Mouse (Mus musculus) ES-E14 (cell line): ENCODE results near the gene Npy1r. TPM values are rescaled to one million over a fixed set of nuclear protein-coding genes. Genes with fewer than 3 reads are reported as not detected.

Experiments
- DNase-seq: peaks from one replicate; pipeline ENCODE4 v3.0.0-alpha.2; 2013; ENCODE audit warnings: low read depth, low spot score
- H3K27ac ChIP-seq: 2 replicates; pipeline ENCODE4 v1.5.1; 2012; ENCODE audit warnings: low read depth, mild to moderate bottlenecking, low read length, moderate library complexity, mixed read lengths; ENCODE audit not compliant: poor library complexity, insufficient read depth, severe bottlenecking
- H3K36me3 ChIP-seq: 2 replicates; pipeline ENCODE4 v1.6.1; 2012; ENCODE audit warnings: mild to moderate bottlenecking, low read length, moderate library complexity, mixed read lengths; ENCODE audit not compliant: control insufficient read depth, poor library complexity, insufficient read depth, severe bottlenecking
- H3K4me1 ChIP-seq, 2 experiments: fragments of 150-350 bp in 1 of 2; sonication (generic) in 1 of 2; 2 replicates each; pipeline ENCODE4 v1.6.1; 2012; ENCODE audit warnings: low read length in 2 of 2, mild to moderate bottlenecking in 1 of 2, mixed read lengths in 1 of 2; ENCODE audit not compliant: control insufficient read depth in 2 of 2, insufficient read depth in 2 of 2, poor library complexity in 1 of 2
- H3K4me3 ChIP-seq, 2 experiments: fragments of 150-350 bp in 1 of 2; sonication (generic) in 1 of 2; 2 replicates each; pipeline ENCODE4 v1.5.1; 2012; ENCODE audit warnings: low read length in 2 of 2, low read depth in 1 of 2, mild to moderate bottlenecking in 1 of 2, mixed read lengths in 1 of 2; ENCODE audit not compliant: insufficient read depth in 1 of 2, poor library complexity in 1 of 2, severe bottlenecking in 1 of 2
- H3K9ac ChIP-seq: 2 replicates; pipeline ENCODE4 v1.6.1; 2012; ENCODE audit warnings: low read depth, mild to moderate bottlenecking, low read length, mixed read lengths; ENCODE audit not compliant: poor library complexity, insufficient read depth, severe bottlenecking
- H3K9me3 ChIP-seq: fragments of 150-350 bp; sonication (generic); 2 replicates; pipeline ENCODE4 v1.6.1; 2012; ENCODE audit warnings: low read depth, mild to moderate bottlenecking, low read length; ENCODE audit not compliant: control insufficient read depth, insufficient read depth
- CHD2 ChIP-seq: IDR thresholded peaks from 2 replicates; pipeline ENCODE4 v1.6.1; 2014; ENCODE audit warnings: mild to moderate bottlenecking, low read depth, low read length, inconsistent platforms
- HCFC1 ChIP-seq: IDR thresholded peaks from 2 replicates; pipeline ENCODE4 v1.6.1; 2012; ENCODE audit warnings: low read length, inconsistent platforms, borderline replicate concordance; ENCODE audit not compliant: insufficient read depth
- MAFK ChIP-seq: IDR thresholded peaks from 2 replicates; pipeline ENCODE4 v1.6.1; 2014; ENCODE audit warnings: mild to moderate bottlenecking, low read depth, low read length, inconsistent platforms; ENCODE audit not compliant: insufficient read depth
- ZC3H11A ChIP-seq: IDR thresholded peaks from 2 replicates; pipeline ENCODE4 v1.6.1; 2012; ENCODE audit warnings: low read depth, mild to moderate bottlenecking, inconsistent platforms, low read length, borderline replicate concordance
- ZNF384 ChIP-seq: IDR thresholded peaks from 2 replicates; pipeline ENCODE4 v1.6.1; 2012; ENCODE audit warnings: low read depth, low read length, inconsistent platforms
- in situ Hi-C, 2 experiments: fragments of 600-800 bp; cut with MboI; formaldehyde crosslinking; loops; one replicate each; pipeline ENCODE4 v1.15.1; 2025; ENCODE audit warnings: low sequenced_read_pairs in 2 of 2, inconsistent platforms in 1 of 2; ENCODE audit not compliant: unreplicated experiment in 2 of 2
- total RNA-seq: library from RNA; depleted of rRNA; stranded (reverse); fragments of 300-350 nt; gene quantifications from 2 replicates; pipeline ENCODE4 v1.2.3, GENCODE M21; 2012

Gene Npy1r
- total RNA-seq, 1 experiment: 0.04 TPM

- no peak overlapping the region for H3K9ac ChIP-seq
- H3K4me1 ChIP-seq: no peaks in the 10 kb centered on the region
- in situ Hi-C loops: no loop called here
- H3K4me3 ChIP-seq: no peak overlapping the region
- H3K36me3 ChIP-seq: no peaks in the 10 kb centered on the region
- H3K9me3 ChIP-seq: no peaks in the 10 kb centered on the region
- H3K27ac ChIP-seq: no peak overlapping the region
- TF ChIP-seq CHD2: no peak
- TF ChIP-seq ZNF384: no peak
- no peak for TF ChIP-seq MAFK
- no peak for TF ChIP-seq ZC3H11A
- TF ChIP-seq HCFC1: no peak
- no peak for DNase-seq
Observed at GRCm38 (mm10) chr8:66688799-66689198, 8.2 kb upstream of the Npy1r start.

DNA sequence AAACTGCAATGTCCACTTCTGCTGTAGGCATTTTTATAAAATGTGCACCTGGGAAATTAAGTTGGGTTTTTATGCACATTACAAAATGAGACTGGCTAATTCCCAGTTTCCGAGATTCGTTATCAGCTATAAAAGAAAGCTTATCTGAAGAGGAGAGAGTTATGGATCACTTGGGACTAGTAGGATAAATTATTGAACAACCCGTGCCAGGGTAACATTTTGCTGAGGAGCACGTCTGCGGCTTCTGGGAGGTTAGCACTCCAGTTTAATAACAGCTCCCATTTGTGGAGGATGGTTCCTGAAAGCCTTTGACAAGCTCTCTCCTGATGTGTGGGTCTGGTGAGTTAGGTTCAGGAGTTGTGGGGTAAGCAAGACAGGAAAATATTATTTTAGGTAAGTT lies 6.6 kb upstream of the Npy1r start:
- H3K9ac ChIP-seq: no peak overlapping the region

DNA sequence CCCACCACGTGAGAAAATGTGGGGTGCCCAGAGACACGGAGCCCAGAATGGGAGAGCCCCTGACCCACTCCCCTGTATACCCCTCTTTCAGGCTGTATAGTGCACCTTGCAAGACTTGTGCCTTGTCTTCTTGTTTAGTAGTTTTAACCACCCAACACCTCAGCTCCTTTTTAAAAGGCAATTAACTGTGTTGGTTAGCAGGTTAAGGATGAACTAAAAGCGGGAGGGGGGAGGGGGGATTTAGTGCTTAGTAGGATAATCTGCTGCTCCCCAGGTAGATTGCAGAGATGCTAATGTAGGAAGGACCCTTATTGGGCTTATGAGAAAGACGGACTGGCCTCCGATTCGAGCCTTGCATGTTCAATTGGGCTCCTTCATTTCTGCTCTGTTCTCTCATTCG lies 1.0 kb downstream of the Npy1r start:
- H3K9ac ChIP-seq: no peak overlapping the region
- peaks cover 2% of the 10 kb centered on the region in 2 experiments; a peak in 1 of 4 replicates for H3K4me1 ChIP-seq
- H3K27ac ChIP-seq: no peak overlapping the region
- no peak for DNase-seq
- in situ Hi-C loops: no loop called here
- no peaks in the 10 kb centered on the region for H3K36me3 ChIP-seq
- H3K4me3 ChIP-seq: no peak overlapping the region
- TF ChIP-seq ZC3H11A: no peak
- TF ChIP-seq ZNF384: no peak
- TF ChIP-seq MAFK: no peak
- no peak for TF ChIP-seq HCFC1
- no peak for TF ChIP-seq CHD2
- H3K9me3 ChIP-seq: no peaks in the 10 kb centered on the region

More for the DNA sequence above, 6.6 kb upstream of the Npy1r start:
- no peak for DNase-seq
- Histone ChIP-seq H3K36me3 (no peaks in the 10 kb centered on the region), H3K9me3 (no peaks in the 10 kb centered on the region), H3K27ac (no peak overlapping the region), H3K4me3 (no peak overlapping the region), H3K4me1 (no peaks in the 10 kb centered on the region)
- in situ Hi-C loops: no loop called here
- TF ChIP-seq ZNF384 (no peak), HCFC1 (no peak), MAFK (no peak), ZC3H11A (no peak), CHD2 (no peak)

DNA sequence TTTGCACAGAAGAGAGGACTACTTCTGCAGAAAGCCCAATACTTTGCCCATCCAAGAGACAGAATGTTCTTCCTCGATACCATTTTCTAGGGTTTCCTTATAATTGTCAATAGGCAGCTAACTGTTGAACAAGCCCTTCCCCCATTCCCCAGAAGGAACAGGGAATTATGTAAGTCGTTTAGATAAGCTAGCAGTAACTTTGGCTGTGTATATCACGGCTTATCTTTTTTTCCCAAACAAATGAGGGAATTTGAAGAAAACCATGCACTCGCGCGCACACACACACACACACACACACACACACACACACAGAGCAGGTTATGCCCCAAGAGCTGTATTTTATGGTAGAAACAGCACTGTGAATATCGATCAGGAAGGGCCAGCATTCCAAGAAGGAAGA lies 1.8 kb downstream of the Npy1r start:
- H3K4me1 ChIP-seq: peaks cover 2% of the 10 kb centered on the region in 2 experiments; a peak in 1 of 4 replicates
- no peaks in the 10 kb centered on the region for H3K36me3 ChIP-seq
- no peak overlapping the region for H3K27ac ChIP-seq
- no peaks in the 10 kb centered on the region for H3K9me3 ChIP-seq
- no peak overlapping the region for H3K9ac ChIP-seq
- no peak overlapping the region for H3K4me3 ChIP-seq
- TF ChIP-seq CHD2: no peak
- TF ChIP-seq ZNF384: no peak
- TF ChIP-seq ZC3H11A: no peak
- TF ChIP-seq HCFC1: no peak
- no peak for TF ChIP-seq MAFK
- in situ Hi-C loops: no loop called here
- DNase-seq: no peak

DNA sequence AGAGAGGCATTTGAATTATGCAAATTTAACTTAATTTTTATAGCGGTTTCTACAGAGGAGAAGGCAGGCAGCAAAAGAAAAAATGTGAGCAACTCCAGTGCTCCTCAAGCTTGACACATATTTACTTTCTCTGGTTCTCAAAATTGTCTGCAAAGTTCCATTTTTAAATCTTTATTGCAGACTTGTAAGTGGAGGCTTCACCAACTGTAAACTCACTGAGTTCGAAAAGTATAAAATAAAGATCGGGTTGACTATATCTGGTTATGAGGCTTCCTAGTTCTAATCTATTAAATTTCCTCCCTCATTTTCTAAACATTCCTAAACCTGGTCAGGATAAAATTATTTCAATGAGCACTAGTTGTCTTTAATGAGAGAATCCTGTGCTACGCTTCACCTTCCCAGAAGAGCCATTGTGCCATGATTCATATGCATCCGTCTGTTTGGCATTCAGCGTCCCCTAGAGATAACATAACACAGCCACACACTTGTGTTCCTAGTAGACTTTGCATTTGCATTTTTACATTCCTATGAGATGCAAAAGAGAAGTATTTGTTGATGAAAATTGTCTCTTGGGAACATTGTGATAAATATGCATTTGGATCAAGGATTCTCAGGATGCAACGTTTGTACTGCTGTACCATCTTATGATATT lies 17.5 kb downstream of the Npy1r start:
- Histone ChIP-seq H3K9me3 (no peaks in the 10 kb centered on the region), H3K27ac (no peak overlapping the region), H3K4me3 (no peak overlapping the region), H3K4me1 (no peaks in the 10 kb centered on the region), H3K36me3 (no peaks in the 10 kb centered on the region), H3K9ac (no peak overlapping the region)
- in situ Hi-C loops: no loop called here
- TF ChIP-seq ZNF384: no peak
- TF ChIP-seq HCFC1: no peak
- no peak for TF ChIP-seq MAFK
- no peak for TF ChIP-seq ZC3H11A
- TF ChIP-seq CHD2: no peak
- DNase-seq: no peak
